Mouse (Mus musculus) gastrocnemius, postnatal 36 days (tissue): ENCODE results near the gene Spag7. TPM values are rescaled to one million over a fixed set of nuclear protein-coding genes. Genes with fewer than 3 reads are reported as not detected.

Experiments used
- DNase-seq, 2 experiments: peaks; one replicate each; pipeline ENCODE4 v3.0.0; 2022
- intact Hi-C: fragments of 180-260 bp; cut with DNase I; formaldehyde crosslinking; loops from one replicate; pipeline ENCODE4 v1.15.1; 2025
- total RNA-seq, 2 experiments: library from RNA; stranded (reverse); gene quantifications; 2 replicates each; pipeline ENCODE4 v1.2.3; 2021

The Spag7 gene
- total RNA-seq, 2 experiments from 2014 or later = 78.9 to 81.6 TPM

DNA sequence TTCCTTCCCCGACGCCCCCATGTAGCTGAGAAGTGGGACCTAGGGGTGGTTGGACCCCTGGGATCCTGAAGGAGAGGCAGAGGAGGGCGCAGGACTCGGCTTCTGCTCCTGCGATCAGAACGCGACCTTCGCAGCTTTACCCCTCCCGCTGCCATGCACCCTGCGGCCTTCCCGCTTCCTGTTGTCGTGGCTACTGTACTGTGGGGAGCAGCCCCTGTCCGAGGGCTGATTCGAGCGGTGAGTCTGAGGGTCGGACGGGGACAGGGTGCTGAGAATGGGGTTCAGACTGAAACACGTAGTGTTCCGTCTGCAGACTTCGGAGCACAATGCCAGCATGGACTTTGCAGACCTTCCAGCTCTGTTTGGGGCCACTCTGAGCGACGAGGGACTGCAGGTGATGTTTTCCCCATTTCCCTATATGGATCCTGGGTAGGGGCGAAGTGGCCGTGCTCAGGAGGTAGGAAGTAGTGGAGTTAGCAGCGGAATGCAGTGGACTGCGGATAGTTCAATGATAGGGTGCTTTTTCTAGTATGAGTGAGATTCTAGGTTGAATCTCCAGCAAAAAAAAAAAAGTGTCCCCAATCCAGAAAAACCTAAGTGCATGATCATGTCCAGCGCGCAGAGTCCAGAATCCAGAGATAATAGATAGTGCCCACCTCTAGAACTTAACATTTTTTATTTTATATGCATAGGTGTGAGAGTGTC lies 21.3 kb downstream of the Spag7 start:
- no peak for DNase-seq
- intact Hi-C loops = no loop called here

DNA sequence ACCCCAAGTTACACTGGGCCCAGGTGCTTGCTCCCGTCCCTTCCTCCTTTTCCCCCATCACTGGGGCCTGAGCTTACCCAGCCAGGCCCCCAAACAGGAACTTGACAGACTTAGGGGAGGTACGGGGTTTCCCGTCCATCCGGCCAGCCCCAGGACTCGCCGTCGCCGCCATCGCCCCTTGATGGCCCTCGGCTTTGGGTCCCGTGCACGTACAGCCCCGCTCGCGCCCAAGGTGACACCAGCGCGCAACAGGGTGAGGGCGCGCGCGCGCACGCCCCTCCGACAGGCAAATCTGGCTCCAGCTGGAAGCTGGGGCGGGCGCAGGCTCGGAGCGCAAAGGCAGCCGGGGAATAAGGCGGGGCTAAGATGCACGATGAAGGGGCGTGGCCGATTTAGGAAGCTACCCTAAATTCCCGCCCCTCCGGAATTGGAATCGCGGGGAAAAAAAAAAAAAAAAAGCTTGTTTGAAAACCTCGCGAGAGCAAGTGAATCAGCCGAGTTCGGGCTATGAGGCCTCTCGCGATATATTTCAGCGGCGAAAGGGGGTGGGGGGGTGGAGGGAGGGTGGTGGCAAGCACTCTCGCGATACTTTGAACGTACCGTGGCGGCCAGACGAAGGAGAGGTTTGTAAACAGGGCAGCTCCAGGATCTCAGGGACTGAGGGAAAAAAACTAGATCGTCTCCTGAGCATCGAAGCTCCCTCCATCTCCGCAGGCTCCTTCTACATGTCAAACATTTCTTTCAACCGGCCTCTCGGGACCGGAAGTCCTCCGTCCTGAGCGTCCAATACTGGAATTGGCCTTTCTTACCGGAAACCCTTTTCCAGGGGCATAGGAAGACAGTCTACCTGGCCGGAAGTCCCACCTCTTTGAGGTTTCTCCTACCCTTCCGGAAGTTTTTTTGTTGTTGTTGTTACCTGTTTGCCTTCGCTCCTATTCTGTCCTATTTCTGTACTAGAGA lies 22.2 kb downstream of the Spag7 start, which contains the start of the genes Rnf167 and Slc25a11:
Gene Rnf167, plus strand, starts transcription at position 545 of the 960 bp plus-strand sequence.
Gene Slc25a11, minus strand, starts transcription at position 789 of the 960 bp plus-strand sequence.
- intact Hi-C loops = no loop called here
- peak; percentile 89 to 92 for DNase-seq

DNA sequence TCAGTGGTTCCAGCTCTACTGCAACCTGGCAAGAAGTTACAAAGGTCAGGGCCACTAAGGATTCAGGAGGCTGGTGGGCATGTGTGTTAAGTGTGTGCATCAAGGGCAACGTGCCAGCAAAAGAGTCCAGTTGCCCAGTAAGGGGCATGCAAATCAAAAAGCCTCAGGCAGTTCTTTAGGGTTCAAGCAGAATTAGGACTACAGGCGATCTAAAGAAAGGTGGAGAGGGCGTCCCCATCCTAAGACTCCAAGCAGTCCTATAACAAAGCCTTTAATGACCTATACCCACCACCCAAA lies 23.0 kb downstream of the Spag7 start:
- DNase-seq = no peak
- intact Hi-C loops = no loop called here

DNA sequence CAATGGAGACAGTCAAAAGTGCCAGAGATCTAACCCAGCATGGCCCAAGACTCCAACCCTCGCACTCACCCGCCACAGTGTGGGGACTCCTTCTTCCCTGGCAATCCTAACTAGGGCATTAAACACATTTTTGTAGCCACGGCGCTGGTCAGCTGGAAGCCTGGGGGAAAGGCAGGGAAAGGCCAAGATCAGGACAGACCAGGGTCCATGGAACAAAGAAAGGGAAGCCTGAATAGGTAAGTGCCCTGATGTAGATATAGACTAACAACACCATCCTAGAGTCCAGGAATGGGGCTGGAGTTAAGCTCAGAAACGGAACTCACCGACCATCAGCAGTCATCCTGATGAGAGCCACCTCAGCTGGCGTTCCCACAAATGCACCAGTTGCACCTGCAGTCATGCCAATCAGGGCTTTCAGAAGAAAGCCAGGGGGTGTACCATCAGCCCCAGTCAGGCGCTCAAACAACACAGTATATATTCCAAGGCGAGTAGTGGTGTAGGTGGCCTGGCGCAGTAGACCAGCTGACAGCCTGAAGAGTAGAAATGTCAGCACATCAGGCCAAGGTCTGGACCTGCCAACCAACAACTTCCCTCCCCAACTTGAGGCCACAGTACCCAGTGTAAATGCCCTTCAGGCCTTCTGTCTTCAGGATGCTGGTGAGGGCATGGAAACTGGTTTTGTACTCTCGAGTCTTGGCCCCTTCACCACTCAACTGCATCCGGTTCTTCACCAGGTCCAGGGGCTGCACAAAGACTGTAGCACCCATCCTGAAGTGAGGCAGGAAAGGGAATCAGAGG lies 23.6 kb downstream of the Spag7 start:
- DNase-seq = no peak
- intact Hi-C loops = no loop called here

DNA sequence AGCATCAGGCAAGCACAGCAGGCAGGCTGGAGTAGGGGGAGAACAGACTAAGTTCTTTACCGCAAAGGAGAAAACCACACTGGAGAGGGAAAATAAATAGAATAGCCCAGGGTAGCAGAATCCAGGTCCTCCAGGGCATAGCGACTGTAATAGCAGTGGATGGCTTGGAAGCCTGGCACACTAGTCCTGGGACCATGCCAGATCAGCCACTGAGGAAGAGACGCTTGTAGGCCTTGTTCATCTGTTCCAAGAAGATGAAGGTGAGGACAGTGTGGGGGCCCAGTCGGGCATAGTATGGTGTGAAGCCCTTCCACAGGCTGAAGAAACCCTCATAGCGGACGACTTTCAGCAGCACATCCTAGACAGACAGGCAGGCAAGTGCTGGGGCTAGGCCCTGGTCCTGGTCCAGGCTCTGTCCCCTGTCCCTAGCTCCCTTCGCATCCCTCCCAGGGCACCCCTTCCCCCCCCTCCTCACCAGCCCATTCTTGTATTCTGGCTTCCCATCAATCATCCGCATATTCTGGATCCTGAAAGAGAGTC lies 24.6 kb downstream of the Spag7 start:
- DNase-seq = no peak
- intact Hi-C loops = no loop called here

DNA sequence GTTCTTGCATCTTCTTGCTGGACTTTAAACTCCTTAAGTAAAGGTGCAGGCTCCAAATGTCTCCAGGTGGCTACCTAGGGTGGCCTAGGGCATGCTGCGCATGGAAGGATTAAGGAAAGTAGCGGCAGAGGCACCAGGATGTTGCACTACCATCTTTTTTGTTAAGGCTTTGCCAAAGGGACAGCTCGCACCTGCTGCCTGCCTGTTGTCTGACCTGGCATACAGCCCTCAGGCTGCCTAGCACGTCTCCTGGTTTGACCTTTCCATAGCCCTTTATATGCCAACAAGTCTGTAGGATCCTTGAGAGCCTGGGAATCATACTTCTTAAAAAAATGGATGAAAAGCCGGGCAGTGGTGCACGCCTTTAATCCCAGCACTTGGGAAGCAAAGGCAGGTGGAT lies 26.2 kb downstream of the Spag7 start:
- DNase-seq = no peak
- intact Hi-C loops = no loop called here

DNA sequence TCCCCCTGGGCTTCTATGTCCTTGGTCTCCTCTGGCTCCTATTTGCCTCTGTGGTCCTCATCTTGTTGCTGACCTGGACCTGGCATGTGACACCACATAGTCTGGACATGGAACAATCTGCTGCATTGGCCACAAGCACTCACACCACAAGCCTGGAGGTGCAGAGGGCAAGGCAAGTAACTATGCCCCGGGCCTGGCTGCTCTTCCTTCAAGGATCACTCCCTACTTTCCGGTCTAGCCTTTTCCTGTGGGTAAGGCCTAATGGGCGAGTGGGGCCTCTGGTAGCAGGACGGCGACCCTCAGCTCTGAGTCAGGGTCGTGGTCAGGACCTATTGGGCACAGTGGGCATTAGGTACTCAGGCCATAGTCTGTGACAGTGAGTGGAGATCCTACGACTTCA lies 28.0 kb downstream of the Spag7 start:
- intact Hi-C loops = no loop called here
- no peak for DNase-seq

DNA sequence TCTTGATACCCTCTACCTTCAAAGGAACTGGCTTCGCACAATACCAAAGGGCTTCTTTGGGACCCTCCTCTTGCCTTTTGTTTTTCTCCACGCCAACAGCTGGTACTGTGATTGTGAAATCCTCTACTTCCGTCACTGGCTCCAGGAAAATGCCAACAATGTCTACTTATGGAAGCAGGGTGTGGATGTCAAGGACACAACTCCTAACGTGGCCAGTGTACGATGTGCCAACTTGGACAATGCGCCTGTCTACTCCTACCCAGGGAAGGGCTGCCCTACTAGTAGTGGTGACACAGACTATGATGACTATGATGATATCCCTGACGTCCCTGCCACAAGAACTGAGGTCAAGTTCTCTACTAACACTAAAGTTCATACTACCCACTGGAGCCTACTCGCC lies 29.2 kb downstream of the Spag7 start:
- no peak for DNase-seq
- intact Hi-C loops = no loop called here

DNA sequence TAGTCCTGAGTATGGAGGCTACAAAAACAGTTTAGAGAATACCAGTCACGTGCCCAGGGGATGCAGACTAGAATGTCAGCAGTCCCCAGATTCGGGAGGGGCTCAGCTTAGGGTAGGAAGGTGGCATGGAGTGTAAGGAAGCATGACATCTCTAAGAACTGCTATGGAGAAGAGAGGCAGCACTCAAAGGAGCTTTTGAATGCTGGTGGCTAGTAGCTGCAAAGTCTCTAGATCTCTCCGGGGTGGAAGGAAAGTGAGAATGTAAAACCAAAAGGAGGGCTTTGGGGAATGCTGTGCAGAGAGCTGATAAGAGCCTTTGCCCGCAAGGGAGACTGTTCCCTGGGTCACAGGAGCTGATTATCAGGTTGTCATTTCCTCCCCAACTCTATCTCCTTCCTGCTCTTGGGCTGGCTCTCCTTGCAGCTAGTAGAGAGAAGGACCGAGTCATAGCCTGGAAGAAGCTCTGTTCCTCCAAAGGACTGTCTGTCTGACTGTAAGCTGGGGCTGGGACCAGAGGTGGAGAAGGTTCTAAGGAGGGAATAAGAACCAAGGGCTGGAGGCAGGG lies 30.4 kb downstream of the Spag7 start, which contains the start of gene Gp1ba:
Gene Gp1ba, plus strand, starts transcription at position 409 of the 565 bp plus-strand sequence.
- no peak for DNase-seq
- intact Hi-C loops = no loop called here

DNA sequence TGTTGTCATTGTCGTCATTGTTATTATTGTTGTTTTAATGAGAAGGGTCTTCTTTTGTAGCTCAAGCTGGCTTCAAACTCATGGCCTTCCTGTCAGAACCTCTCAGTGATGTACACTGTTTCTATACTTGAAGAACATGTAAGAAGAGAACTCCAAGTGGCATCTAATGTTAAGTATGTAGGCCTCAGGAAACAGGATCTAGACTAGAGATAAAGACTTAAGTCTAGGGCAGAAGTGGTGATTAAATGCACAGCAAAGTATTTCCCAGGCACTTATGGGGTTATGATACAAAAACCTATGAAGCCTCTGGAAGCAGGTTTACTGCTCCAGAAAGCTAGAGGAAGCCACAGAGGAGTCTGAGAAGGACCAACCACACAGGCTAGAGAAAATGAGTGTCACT lies 30.9 kb downstream of the Spag7 start:
- no peak for DNase-seq
- intact Hi-C loops = no loop called here

DNA sequence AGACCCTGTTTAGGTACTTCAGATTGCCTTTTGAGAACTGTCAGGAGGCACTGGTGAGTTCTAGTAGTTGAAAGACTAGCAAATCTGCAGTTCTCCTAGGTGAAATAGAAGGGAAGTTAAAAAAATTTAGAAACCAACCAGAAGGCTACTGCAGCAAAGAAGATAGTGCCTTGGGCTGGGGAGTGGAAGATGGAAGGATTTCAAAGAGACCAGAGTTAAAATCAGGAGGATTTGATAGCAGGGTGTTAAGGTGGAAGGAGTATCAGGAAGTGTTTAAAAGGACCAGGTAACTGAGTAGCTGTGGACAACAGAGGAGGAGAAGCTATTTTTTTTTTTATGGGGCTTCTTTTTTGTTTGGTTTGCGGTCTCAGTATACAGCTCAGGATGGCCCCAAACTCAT lies 31.5 kb downstream of the Spag7 start:
- intact Hi-C loops = no loop called here

DNA sequence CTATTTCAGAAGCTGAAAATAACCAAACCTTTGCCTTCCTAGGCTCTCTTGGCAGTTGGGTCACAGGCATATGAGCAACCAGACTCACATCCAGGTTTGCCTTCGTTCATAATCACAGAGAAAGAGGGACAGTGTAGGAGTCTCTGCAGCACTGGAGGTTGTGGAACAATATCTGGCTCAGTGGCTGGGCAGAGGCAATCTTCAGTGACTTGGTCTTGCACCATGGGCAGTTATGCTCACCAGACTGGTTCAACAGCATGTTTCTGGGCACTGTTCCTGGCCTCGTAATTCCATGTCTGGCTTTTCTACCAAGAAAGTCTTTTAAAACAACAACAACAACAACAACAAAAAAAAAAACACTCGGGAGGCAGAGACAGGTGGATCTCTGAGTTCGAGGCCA lies 33.6 kb downstream of the Spag7 start:
- intact Hi-C loops = no loop called here

More for the DNA sequence above, 31.5 kb downstream of the Spag7 start:
- no peak for DNase-seq

DNA sequence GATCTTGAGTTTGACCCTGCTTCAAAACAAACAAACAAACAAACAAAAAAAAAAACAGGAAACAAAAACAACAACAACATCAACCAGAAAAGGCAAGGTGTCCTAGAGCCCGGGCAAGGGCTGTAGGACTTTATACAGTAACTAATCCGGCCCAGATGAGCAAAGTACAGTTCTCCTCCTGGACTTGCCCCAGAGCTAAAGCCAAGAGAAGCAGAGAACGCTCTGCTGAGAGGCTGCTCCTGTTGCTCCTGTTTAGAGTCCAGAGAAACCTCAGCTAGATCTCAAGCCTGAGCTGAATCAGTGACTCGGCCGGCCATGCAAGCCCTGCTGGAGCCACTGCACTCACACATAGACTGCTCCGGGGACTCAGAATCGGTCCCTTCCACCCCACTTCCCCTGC lies 39.1 kb downstream of the Spag7 start:
- no peak for DNase-seq
- intact Hi-C loops = no loop called here

More for the DNA sequence above, 33.6 kb downstream of the Spag7 start:
- DNase-seq = no peak

DNA sequence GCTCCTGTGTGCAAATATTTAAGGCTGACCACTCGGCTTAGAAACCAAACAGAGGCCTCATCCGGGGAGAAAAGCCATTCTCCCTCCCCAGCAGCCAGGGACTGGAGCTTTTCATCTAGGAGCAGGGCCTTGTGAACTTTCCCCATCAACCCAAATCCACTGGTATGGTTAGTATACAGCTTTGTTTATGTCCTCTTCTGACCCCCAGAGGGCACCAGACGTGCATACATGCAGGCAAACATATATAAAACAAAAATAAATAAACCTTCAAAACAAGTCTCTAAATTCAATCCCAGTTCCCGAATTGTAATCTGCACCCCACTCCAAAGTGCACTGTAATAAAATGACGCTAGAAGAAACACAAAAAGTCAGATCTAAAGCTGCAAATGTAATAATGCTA lies 39.7 kb downstream of the Spag7 start:
- intact Hi-C loops = loop anchor here (5.0 kb wide), 1 partner anchor 128 kb away; no protein-coding TSS in a partner anchor
- DNase-seq = no peak

DNA sequence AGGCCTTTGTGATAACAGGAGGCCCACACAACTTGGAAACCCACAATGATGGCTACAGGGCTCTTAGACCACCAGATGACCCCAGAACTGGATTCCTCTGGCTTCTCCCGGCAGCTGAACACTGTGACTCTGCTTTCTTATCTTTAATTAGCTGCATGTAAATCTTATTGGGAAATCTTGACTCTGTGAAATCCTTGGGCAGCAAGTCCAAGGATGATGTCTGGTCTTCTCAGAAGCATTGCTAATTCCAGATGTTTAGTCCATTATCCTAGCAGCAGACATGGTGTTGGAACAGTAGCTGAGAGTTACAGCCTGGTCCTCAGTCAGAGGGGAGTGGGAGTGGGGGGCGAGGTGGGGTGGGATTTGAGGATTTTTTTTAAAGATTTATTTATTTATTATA lies 40.8 kb downstream of the Spag7 start:
- DNase-seq = no peak
- intact Hi-C loops = loop anchor here (5.0 kb wide), 1 partner anchor 129 kb away; no protein-coding TSS in a partner anchor

DNA sequence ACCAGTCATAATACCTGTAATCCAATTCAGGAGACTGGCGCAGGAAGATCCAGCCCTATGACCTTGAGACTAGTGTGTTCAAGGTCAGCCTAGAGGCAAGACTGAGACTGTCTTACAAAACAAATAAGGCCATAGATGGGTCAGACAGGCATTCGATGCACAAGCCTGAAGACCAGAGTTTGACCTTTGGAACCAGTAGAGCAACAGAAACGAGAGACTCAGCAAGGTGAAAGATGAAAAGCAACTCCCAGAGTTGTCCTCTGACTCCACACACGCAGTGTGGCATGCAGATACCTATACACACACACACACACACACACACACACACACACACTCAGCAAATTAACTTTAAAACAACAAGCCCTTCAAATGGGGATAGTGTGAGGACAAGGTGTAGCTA lies 42.3 kb downstream of the Spag7 start:
- intact Hi-C loops = loop anchor here (5.0 kb wide), 1 partner anchor 130 kb away; no protein-coding TSS in a partner anchor

DNA sequence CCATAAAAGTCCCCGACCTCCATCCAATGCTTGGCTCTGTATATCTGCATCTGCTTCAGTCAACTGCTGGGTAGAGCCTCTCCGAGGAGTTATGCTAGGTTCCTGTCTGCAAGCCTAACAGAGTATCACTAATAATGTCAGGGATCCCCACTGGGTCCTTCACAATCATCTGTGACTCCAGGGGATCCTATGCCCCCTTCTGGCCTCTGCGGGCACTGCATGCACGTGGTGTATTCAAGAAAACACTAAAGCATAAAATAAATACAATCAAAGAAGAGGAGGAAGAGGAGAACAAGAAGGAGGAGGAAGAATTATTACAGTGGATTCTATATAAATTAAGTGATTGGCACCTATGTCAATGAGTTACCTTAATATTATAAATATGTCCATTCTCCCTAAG lies 43.7 kb downstream of the Spag7 start:
- intact Hi-C loops = loop anchor here (5.0 kb wide), 1 partner anchor 132 kb away; no protein-coding TSS in a partner anchor
- no peak for DNase-seq

More for the DNA sequence above, 42.3 kb downstream of the Spag7 start:
- no peak for DNase-seq

DNA sequence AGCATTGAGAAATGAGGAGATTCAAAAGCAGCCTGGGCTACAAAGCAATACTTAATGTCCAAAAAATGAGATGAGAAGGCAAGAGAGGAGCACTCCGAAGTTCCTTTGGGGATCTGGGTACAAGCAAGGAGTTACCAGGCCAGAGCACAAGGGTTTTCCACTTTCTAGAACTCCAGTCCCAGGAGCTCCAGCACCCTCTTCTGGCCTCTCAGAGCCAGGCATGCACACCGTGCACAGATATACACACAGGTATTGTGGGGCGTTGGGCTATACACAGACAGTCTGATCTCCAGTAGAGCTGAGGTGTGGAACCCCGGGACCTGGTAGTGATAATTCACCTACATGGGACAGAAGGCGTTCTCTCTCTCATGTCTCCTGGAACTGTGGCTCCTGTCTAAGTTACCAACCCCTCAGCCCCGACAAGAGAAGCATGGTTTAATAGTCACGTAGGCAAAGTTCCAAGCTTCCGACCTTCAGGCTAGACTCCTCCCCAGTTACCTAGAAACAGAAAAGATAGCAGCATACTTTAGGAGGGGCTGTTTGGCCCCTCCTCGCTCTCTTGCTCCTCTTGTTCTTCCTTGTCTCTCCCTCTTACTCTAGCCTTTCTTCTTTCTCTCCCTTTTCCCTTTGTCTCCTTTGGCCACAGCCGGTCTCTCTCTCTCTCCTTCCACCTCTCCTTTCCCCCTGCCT lies 46.0 kb downstream of the Spag7 start:
- intact Hi-C loops = no loop called here

More for the DNA sequence above, 46.0 kb downstream of the Spag7 start:
- no peak for DNase-seq
